Mouse (Mus musculus) bone marrow, adult 2 months (tissue): ENCODE measurements around the gene Rbm43. TPM values are rescaled to one million over a fixed set of nuclear protein-coding genes. Genes with fewer than 3 reads are reported as not detected.

Source experiments
- H3K27ac ChIP-seq: fragments of 200-500 bp; 2 replicates; pipeline ENCODE4 v1.5.1; 2012; ENCODE audit warnings: low read depth, mild to moderate bottlenecking, control low read depth, inconsistent platforms, low read length; ENCODE audit not compliant: control insufficient read depth, poor library complexity, insufficient read depth
- H3K4me1 ChIP-seq: fragments of 200-500 bp; 2 replicates; pipeline ENCODE4 v1.6.1; 2011; ENCODE audit warnings: low read length; ENCODE audit not compliant: control insufficient read depth, insufficient read depth
- H3K4me3 ChIP-seq: fragments of 200-500 bp; replicated peaks from 2 replicates; pipeline ENCODE3; 2011; ENCODE audit warnings: mild to moderate bottlenecking, low read depth, low read length, control low read depth; ENCODE audit not compliant: control insufficient read depth
- CTCF ChIP-seq: fragments of 200-500 bp; IDR thresholded peaks from 2 replicates; pipeline ENCODE4 v1.5.1; 2011; ENCODE audit warnings: low read length, control low read depth; ENCODE audit not compliant: control insufficient read depth, insufficient read depth
- POLR2A ChIP-seq: fragments of 200-500 bp; IDR thresholded peaks from 2 replicates; pipeline ENCODE4 v1.6.1; 2011; ENCODE audit warnings: low read depth, mild to moderate bottlenecking, control low read depth, low read length, borderline replicate concordance; ENCODE audit not compliant: control insufficient read depth
- WGBS: fragments of 180-500 bp; shearing (Covaris S2); methylation state at CpG from one replicate; pipeline ENCODE4 v1.1.7; 2018; 5-methylcytosine and 5-hydroxymethylcytosine counted together
- polyA plus RNA-seq: library from polyadenylated mRNA; stranded (reverse); fragments of >200 nt; gene quantifications from 2 replicates; pipeline ENCODE4 v1.2.4, GENCODE M21; 2011; ENCODE audit warnings: low replicate concordance; ENCODE audit not compliant: missing spikeins, insufficient read depth, insufficient read length

Rbm43 gene
- polyA plus RNA-seq, 1 experiment, result 26.1 TPM

GRCm38 (mm10) chr2:51933341-51934134 lies 1.4 kb downstream of the Rbm43 start:
- TF ChIP-seq CTCF, result no peak
- no peak for TF ChIP-seq POLR2A
- H3K4me1 ChIP-seq, result peaks cover 7% of the 10 kb centered on the region
- WGBS, result 2% methylated on average over 11 of the region's 12 CpGs
- peak overlapping the region; percentile 45; the same call in 1 of the 2 replicates for H3K27ac ChIP-seq
- peak overlapping the region; percentile 70 for H3K4me3 ChIP-seq

GRCm38 (mm10) chr2:51931241-51931640 lies 3.7 kb downstream of the Rbm43 start:
- H3K4me1 ChIP-seq, result peaks cover 4% of the 10 kb centered on the region; the same call in 1 of the 2 replicates
- TF ChIP-seq POLR2A, result no peak
- TF ChIP-seq CTCF, result no peak
- WGBS, result 44% methylated on average over 7 of the region's 7 CpGs
- H3K4me3 ChIP-seq, result no peak overlapping the region
- H3K27ac ChIP-seq, result no peak overlapping the region

GRCm38 (mm10) chr2:51914944-51915680 lies 19.9 kb downstream of the Rbm43 start:
- H3K4me3 ChIP-seq, result no peak overlapping the region
- no peaks in the 10 kb centered on the region for H3K4me1 ChIP-seq
- TF ChIP-seq POLR2A, result no peak
- peak; percentile 56 for TF ChIP-seq CTCF
- H3K27ac ChIP-seq, result no peak overlapping the region
- whole genome bisulfite sequencing, result 17% methylated on average over 5 of the region's 5 CpGs

GRCm38 (mm10) chr2:51914532-51914931 lies 20.4 kb downstream of the Rbm43 start:
- no peaks in the 10 kb centered on the region for H3K4me1 ChIP-seq
- WGBS, result 59% methylated on average over 7 of the region's 7 CpGs
- H3K4me3 ChIP-seq, result no peak overlapping the region
- TF ChIP-seq CTCF, result no peak
- TF ChIP-seq POLR2A, result no peak
- H3K27ac ChIP-seq, result no peak overlapping the region

- no peak overlapping the region for H3K4me3 ChIP-seq
- H3K4me1 ChIP-seq, result no peaks in the 10 kb centered on the region
- H3K27ac ChIP-seq, result no peak overlapping the region
- 59% methylated on average over 6 of the region's 6 CpGs for WGBS
- TF ChIP-seq POLR2A (no peak), CTCF (no peak)
Measured at GRCm38 (mm10) chr2:51912740-51913139, 22.2 kb downstream of the Rbm43 start.

- H3K27ac ChIP-seq, result no peak overlapping the region
Measured at GRCm38 (mm10) chr2:51911864-51912263, 23.1 kb downstream of the Rbm43 start.

GRCm38 (mm10) chr2:51907538-51908110 lies 27.3 kb downstream of the Rbm43 start:
- TF ChIP-seq CTCF (no peak), POLR2A (no peak)
- no peak overlapping the region for H3K27ac ChIP-seq
- H3K4me1 ChIP-seq, result no peaks in the 10 kb centered on the region
- no peak overlapping the region for H3K4me3 ChIP-seq
- WGBS, result 11% methylated on average over 4 of the region's 4 CpGs

More at GRCm38 (mm10) chr2:51911864-51912263, 23.1 kb downstream of the Rbm43 start:
- WGBS, result 16% methylated on average over 2 of the region's 2 CpGs
- no peak for TF ChIP-seq CTCF
- TF ChIP-seq POLR2A, result no peak
- H3K4me1 ChIP-seq, result no peaks in the 10 kb centered on the region
- H3K4me3 ChIP-seq, result no peak overlapping the region

- no peak overlapping the region for H3K27ac ChIP-seq
- H3K4me1 ChIP-seq, result no peaks in the 10 kb centered on the region
- no peak overlapping the region for H3K4me3 ChIP-seq
- WGBS, result 78% methylated on average over 8 of the region's 8 CpGs
- TF ChIP-seq POLR2A, result no peak
- TF ChIP-seq CTCF, result no peak
Measured at GRCm38 (mm10) chr2:51905637-51906036, 29.3 kb downstream of the Rbm43 start.
